Mouse (Mus musculus): ENCODE measurements at regions not wholly inside any gene's neighbourhood (a gene's known extent, or its start where the extent isn't known, plus 50 kb on each side); places are given as distances from the start of the nearest gene placed in this dataset.

- no peak for DNase-seq (ENCODE audit: low spot score)
Measured at GRCm38 (mm10) chr3:72735011-72735410, 232.7 kb downstream of the Sis start.

GRCm38 (mm10) chr3:72727403-72727802 is 240.3 kb downstream of the Sis start:
- no peak for DNase-seq (ENCODE audit: low spot score)

DNA sequence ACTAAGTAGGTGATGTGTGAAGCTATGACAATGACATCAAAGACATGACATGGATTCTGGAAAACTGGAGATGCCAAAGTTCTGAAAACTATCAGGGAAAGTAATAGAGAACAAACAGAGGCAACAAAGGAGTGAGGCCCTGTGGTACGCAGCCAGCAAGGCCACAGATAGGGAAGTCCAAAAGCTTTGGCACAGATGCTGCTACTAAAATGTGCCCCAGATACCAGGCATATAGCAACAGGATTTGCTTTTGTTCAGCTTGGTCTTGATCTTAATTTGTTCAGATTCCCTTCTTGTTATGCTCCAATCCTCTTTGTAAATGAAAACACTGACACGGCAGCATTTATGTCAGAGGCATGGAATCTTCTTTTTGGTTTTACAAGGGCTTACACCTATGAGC is 253.9 kb downstream of the Sis start:
- no peak for DNase-seq (ENCODE audit: low spot score)

- DNase-seq (ENCODE audit: low spot score): no peak
Measured at GRCm38 (mm10) chr3:72685937-72686336, 281.7 kb downstream of the Sis start.

- no peak for DNase-seq (ENCODE audit: low spot score)
Measured at GRCm38 (mm10) chr3:72659194-72659593, 308.5 kb downstream of the Sis start.

DNA sequence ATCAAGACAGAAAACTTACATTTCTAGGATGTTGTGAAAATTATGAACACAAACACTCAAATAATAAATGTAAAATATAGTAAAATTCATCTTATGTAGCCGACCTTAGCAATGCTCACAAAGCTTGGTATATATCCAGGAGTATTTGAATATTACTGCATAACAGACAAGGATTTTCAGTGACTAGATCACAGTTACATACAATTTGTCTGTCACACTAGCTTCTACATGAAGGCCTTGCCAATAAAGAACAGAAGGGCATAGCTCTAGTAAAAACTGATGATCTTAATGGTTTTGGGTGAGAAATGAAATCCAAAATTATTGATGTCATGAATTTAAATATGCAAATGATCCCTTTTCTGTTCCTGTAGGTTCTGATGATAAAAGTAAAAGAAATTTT is 337.6 kb downstream of the Sis start:
- no peak for DNase-seq (ENCODE audit: low spot score)

DNA sequence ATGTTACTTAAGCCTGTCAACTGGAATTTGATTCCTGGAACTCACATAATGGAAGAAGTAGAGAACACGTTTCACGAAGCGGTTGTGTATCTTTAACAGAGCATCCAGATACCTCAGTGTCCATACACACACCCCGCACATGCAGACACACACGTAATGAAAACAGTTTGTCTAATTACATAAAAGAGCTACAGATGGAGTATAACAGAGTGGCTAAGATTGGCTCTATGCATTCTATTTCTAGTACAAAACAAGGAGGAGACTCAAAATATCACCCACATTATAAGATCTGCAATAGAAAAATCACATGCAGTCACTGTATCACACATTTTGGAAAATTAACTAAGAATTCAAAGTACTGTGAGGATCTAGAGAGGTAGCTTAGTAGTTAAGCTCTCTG is 346.9 kb downstream of the Sis start:
- peak; percentile 17 for DNase-seq (ENCODE audit: low spot score)

- no peak for DNase-seq (ENCODE audit: low spot score)
Measured at GRCm38 (mm10) chr3:72619862-72620261, 347.8 kb downstream of the Sis start.

DNA sequence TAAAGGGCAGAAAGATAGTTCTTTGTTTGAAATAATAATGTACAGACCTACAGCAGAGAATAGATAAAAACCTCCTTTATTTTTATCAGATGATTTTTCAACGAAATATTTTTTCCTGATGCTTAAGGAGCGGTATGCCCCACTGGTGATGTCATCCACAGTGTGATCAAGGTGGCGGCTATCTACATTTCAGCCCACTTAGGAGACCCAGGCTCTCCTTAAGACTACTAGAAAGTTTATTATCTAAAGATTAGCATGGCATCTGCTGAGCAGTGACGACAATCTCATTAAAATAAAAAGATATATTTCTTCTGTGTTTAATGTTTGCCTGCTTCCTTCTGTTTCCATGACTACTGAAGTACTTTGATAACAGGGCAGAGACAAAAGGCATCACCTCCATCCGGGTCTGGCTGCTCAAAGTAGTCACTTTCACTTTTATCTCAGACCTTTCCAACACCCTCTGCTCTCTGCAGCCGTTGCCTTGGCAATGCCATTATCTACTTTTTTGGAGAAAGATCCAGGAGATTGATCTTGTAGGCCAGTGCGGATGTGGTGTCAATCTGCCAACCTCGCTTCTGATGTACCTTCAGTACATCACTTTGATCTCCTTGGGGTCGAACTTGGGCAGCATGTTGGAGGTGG is 363.8 kb downstream of the Sis start:
- DNase-seq (ENCODE audit: low spot score): no peak

Data from left cerebral cortex, adult 11 months (tissue).